Mouse (Mus musculus): ENCODE measurements around the gene Paxip1. TPM values are rescaled to one million over a fixed set of nuclear protein-coding genes. Genes with fewer than 3 reads are reported as not detected.

Gene Paxip1
- 28.4 and 53.0 TPM in 2 replicates for polyA plus RNA-seq (2014; fragmentation: Nextera tagmentation; extraction: Ambion mirVana)

- ATAC-seq (ENCODE audit: low FRiP score, low TSS enrichment) = peak; percentile 97
- H3K36me3 ChIP-seq (ENCODE audit: control insufficient read depth, insufficient read depth, low read length) = peaks cover 24% of the 10 kb centered on the region
- peak within 1 kb of the TSS; percentile 92 for H3K27ac ChIP-seq (ENCODE audit: low read depth, low read length)
- H3K9ac ChIP-seq (ENCODE audit: low read depth, low read length) = peak within 1 kb of the TSS; percentile 72
- no peaks in the 10 kb centered on the region for H3K9me3 ChIP-seq (ENCODE audit: control insufficient read depth, low read length)
- WGBS = under 1% methylated on average over 72 of the region's 73 CpGs
- H3K4me2 ChIP-seq (replicated peaks; ENCODE audit: low read depth, low read length) = peak within 1 kb of the TSS; percentile 68
- H3K4me3 ChIP-seq (ENCODE audit: low read length) = peak within 1 kb of the TSS; percentile 84
- H3K27me3 ChIP-seq (ENCODE audit: control insufficient read depth, insufficient read depth, low read length) = no peaks in the 10 kb centered on the region
- H3K4me1 ChIP-seq (ENCODE audit: control insufficient read depth, insufficient read depth, low read length) = peaks cover 13% of the 10 kb centered on the region
These were observed at the start of gene Paxip1 for GRCm38 (mm10) chr5:27791303-27792172. TSS of gene Paxip1 (minus strand) at chr5:27791691.

- no peak overlapping the region for H3K4me2 ChIP-seq (replicated peaks; ENCODE audit: low read depth, low read length)
- ATAC-seq (ENCODE audit: low FRiP score, low TSS enrichment) = no peak
These were observed 46.6 kb upstream of the Paxip1 start for GRCm38 (mm10) chr5:27838061-27838460.

GRCm38 (mm10) chr5:27835096-27835495, 43.6 kb upstream of the Paxip1 start:
- Histone ChIP-seq H3K27me3 (ENCODE audit: control insufficient read depth, insufficient read depth, low read length) (no peaks in the 10 kb centered on the region), H3K36me3 (ENCODE audit: control insufficient read depth, insufficient read depth, low read length) (no peaks in the 10 kb centered on the region), H3K9me3 (ENCODE audit: control insufficient read depth, low read length) (no peaks in the 10 kb centered on the region), H3K9ac (ENCODE audit: low read depth, low read length) (no peak overlapping the region), H3K4me1 (ENCODE audit: control insufficient read depth, insufficient read depth, low read length) (no peaks in the 10 kb centered on the region), H3K4me2 (replicated peaks; ENCODE audit: low read depth, low read length) (no peak overlapping the region), H3K4me3 (ENCODE audit: low read length) (no peak overlapping the region), H3K27ac (ENCODE audit: low read depth, low read length) (no peak overlapping the region)
- ATAC-seq (ENCODE audit: low FRiP score, low TSS enrichment) = no peak
- WGBS = 70% methylated on average over 2 of the region's 2 CpGs

More at GRCm38 (mm10) chr5:27838061-27838460, 46.6 kb upstream of the Paxip1 start:
- WGBS = 20% methylated on average over 4 of the region's 4 CpGs
- Histone ChIP-seq H3K9ac (ENCODE audit: low read depth, low read length) (no peak overlapping the region), H3K4me3 (ENCODE audit: low read length) (no peak overlapping the region), H3K27me3 (ENCODE audit: control insufficient read depth, insufficient read depth, low read length) (peaks cover 14% of the 10 kb centered on the region), H3K27ac (ENCODE audit: low read depth, low read length) (no peak overlapping the region), H3K4me1 (ENCODE audit: control insufficient read depth, insufficient read depth, low read length) (no peaks in the 10 kb centered on the region), H3K36me3 (ENCODE audit: control insufficient read depth, insufficient read depth, low read length) (no peaks in the 10 kb centered on the region), H3K9me3 (ENCODE audit: control insufficient read depth, low read length) (no peaks in the 10 kb centered on the region)

GRCm38 (mm10) chr5:27827971-27828370, 36.5 kb upstream of the Paxip1 start:
- H3K4me2 ChIP-seq (replicated peaks; ENCODE audit: low read depth, low read length) = no peak overlapping the region
- ATAC-seq (ENCODE audit: low FRiP score, low TSS enrichment) = no peak
- H3K4me3 ChIP-seq (ENCODE audit: low read length) = no peak overlapping the region
- H3K27me3 ChIP-seq (ENCODE audit: control insufficient read depth, insufficient read depth, low read length) = no peaks in the 10 kb centered on the region
- H3K4me1 ChIP-seq (ENCODE audit: control insufficient read depth, insufficient read depth, low read length) = no peaks in the 10 kb centered on the region
- H3K27ac ChIP-seq (ENCODE audit: low read depth, low read length) = no peak overlapping the region
- H3K9me3 ChIP-seq (ENCODE audit: control insufficient read depth, low read length) = no peaks in the 10 kb centered on the region
- 35% methylated on average over 7 of the region's 7 CpGs for WGBS
- no peaks in the 10 kb centered on the region for H3K36me3 ChIP-seq (ENCODE audit: control insufficient read depth, insufficient read depth, low read length)
- H3K9ac ChIP-seq (ENCODE audit: low read depth, low read length) = no peak overlapping the region

- Histone ChIP-seq H3K9me3 (ENCODE audit: control insufficient read depth, low read length) (no peaks in the 10 kb centered on the region), H3K4me1 (ENCODE audit: control insufficient read depth, insufficient read depth, low read length) (no peaks in the 10 kb centered on the region), H3K27me3 (ENCODE audit: control insufficient read depth, insufficient read depth, low read length) (no peaks in the 10 kb centered on the region), H3K9ac (ENCODE audit: low read depth, low read length) (no peak overlapping the region), H3K27ac (ENCODE audit: low read depth, low read length) (no peak overlapping the region), H3K4me3 (ENCODE audit: low read length) (no peak overlapping the region), H3K36me3 (ENCODE audit: control insufficient read depth, insufficient read depth, low read length) (no peaks in the 10 kb centered on the region), H3K4me2 (replicated peaks; ENCODE audit: low read depth, low read length) (no peak overlapping the region)
- 60% methylated on average over 6 of the region's 6 CpGs for WGBS
- no peak for ATAC-seq (ENCODE audit: low FRiP score, low TSS enrichment)
These were observed 29.7 kb upstream of the Paxip1 start for GRCm38 (mm10) chr5:27821161-27821560.

- no peak for ATAC-seq (ENCODE audit: low FRiP score, low TSS enrichment)
- H3K27me3 ChIP-seq (ENCODE audit: control insufficient read depth, insufficient read depth, low read length) = no peaks in the 10 kb centered on the region
- no peak overlapping the region for H3K9ac ChIP-seq (ENCODE audit: low read depth, low read length)
- no peaks in the 10 kb centered on the region for H3K4me1 ChIP-seq (ENCODE audit: control insufficient read depth, insufficient read depth, low read length)
- no peak overlapping the region for H3K4me3 ChIP-seq (ENCODE audit: low read length)
- H3K36me3 ChIP-seq (ENCODE audit: control insufficient read depth, insufficient read depth, low read length) = no peaks in the 10 kb centered on the region
- no peaks in the 10 kb centered on the region for H3K9me3 ChIP-seq (ENCODE audit: control insufficient read depth, low read length)
- 74% methylated on average over 3 of the region's 3 CpGs for WGBS
- no peak overlapping the region for H3K27ac ChIP-seq (ENCODE audit: low read depth, low read length)
- no peak overlapping the region for H3K4me2 ChIP-seq (replicated peaks; ENCODE audit: low read depth, low read length)
These were observed 27.6 kb upstream of the Paxip1 start for GRCm38 (mm10) chr5:27818840-27819672.

GRCm38 (mm10) chr5:27814282-27814681, 22.8 kb upstream of the Paxip1 start:
- no peak for ATAC-seq (ENCODE audit: low FRiP score, low TSS enrichment)
- Histone ChIP-seq H3K27ac (ENCODE audit: low read depth, low read length) (no peak overlapping the region), H3K4me3 (ENCODE audit: low read length) (no peak overlapping the region), H3K36me3 (ENCODE audit: control insufficient read depth, insufficient read depth, low read length) (no peaks in the 10 kb centered on the region), H3K4me1 (ENCODE audit: control insufficient read depth, insufficient read depth, low read length) (no peaks in the 10 kb centered on the region), H3K27me3 (ENCODE audit: control insufficient read depth, insufficient read depth, low read length) (no peaks in the 10 kb centered on the region), H3K9ac (ENCODE audit: low read depth, low read length) (no peak overlapping the region), H3K4me2 (replicated peaks; ENCODE audit: low read depth, low read length) (no peak overlapping the region), H3K9me3 (ENCODE audit: control insufficient read depth, low read length) (no peaks in the 10 kb centered on the region)
- 84% methylated on average over 2 of the region's 2 CpGs for WGBS

- 19% methylated on average over 1 of the region's 1 CpGs for WGBS
- Histone ChIP-seq H3K27ac (ENCODE audit: low read depth, low read length) (no peak overlapping the region), H3K4me3 (ENCODE audit: low read length) (no peak overlapping the region), H3K9ac (ENCODE audit: low read depth, low read length) (no peak overlapping the region), H3K4me2 (replicated peaks; ENCODE audit: low read depth, low read length) (no peak overlapping the region), H3K36me3 (ENCODE audit: control insufficient read depth, insufficient read depth, low read length) (no peaks in the 10 kb centered on the region; the same call in 1 of the 2 replicates), H3K27me3 (ENCODE audit: control insufficient read depth, insufficient read depth, low read length) (no peaks in the 10 kb centered on the region), H3K4me1 (ENCODE audit: control insufficient read depth, insufficient read depth, low read length) (peaks cover 13% of the 10 kb centered on the region), H3K9me3 (ENCODE audit: control insufficient read depth, low read length) (no peaks in the 10 kb centered on the region)
- no peak for ATAC-seq (ENCODE audit: low FRiP score, low TSS enrichment)
These were observed 2.4 kb upstream of the Paxip1 start for GRCm38 (mm10) chr5:27793923-27794322.
